1 mouse cellular context compared by ENCODE assay signal in the genomic region with DNA sequence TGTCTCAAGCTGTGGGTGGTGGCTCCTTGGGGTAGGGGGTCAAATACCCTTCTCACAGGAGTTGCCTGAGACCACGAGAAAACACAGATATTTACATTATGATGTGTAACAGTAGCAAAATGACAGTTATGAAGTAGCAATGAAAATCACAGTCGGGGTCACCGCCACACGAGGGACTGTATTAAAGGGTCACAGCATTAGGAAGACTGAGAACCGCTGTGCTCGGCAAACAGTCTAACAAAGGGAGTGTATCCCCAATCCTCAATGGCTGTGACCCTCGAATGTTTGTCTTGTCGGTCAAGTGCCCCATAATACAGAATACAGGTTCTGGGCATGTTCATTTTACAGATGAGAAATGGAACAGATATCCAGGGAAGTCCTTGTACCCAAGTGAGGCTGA.
TF ChIP-seq lines count a peak whose summit lies in the region.

No protein-coding gene starts in this region.

TF ChIP-seq in CH12.LX, 34 proteins besides CTCF, POLR2A, EP300 and RAD21:
- TF ChIP-seq PAX5 (IDR thresholded peaks at IDR 0.05; ENCODE audit: low read length) (no peak), MAZ (IDR thresholded peaks at IDR 0.05; ENCODE audit: low read depth, low read length) (no peak), SIN3A (IDR thresholded peaks at IDR 0.05; ENCODE audit: low read length) (no peak), MXI1 (IDR thresholded peaks at IDR 0.05; ENCODE audit: low read depth, low read length) (no peak), TCF12 (IDR thresholded peaks at IDR 0.05; ENCODE audit: low read depth, low read length) (no peak), KAT2A (IDR thresholded peaks at IDR 0.05; ENCODE audit: insufficient replicate concordance, low read length) (no peak), MAFK (IDR thresholded peaks at IDR 0.05; ENCODE audit: insufficient replicate concordance, low read length) (no peak), CHD2 (IDR thresholded peaks at IDR 0.05; ENCODE audit: low read length) (no peak), POLR2AphosphoS2 (IDR thresholded peaks at IDR 0.05; ENCODE audit: low read depth, low read length) (no peak), IRF4 (IDR thresholded peaks at IDR 0.05; ENCODE audit: low read depth, low read length) (no peak), USF1 (IDR thresholded peaks at IDR 0.05; ENCODE audit: low read depth, low read length) (no peak), ZC3H11A (IDR thresholded peaks at IDR 0.05; ENCODE audit: low read depth, low read length) (no peak), JUND (conservative IDR thresholded peaks at IDR 0.05; ENCODE audit: low read depth, low read length) (no peak), MEF2A (IDR thresholded peaks at IDR 0.05; ENCODE audit: borderline replicate concordance, low read depth, low read length) (no peak), BHLHE40 (IDR thresholded peaks at IDR 0.05; ENCODE audit: low read depth, low read length) (no peak), NELFE (IDR thresholded peaks at IDR 0.05; ENCODE audit: low read depth, low read length) (no peak)
TF ChIP-seq in CH12.LX: peak in this region for 0.
